Mouse (Mus musculus) myocyte (in vitro differentiated cells): ENCODE results near the gene Wdhd1.

Experiments
- E2F4 ChIP-seq: IDR thresholded peaks from one replicate; pipeline ENCODE4 v1.6.1; 2011; ENCODE audit warnings: mild to moderate bottlenecking, control low read depth, moderate library complexity; ENCODE audit not compliant: insufficient read depth
- MAX ChIP-seq: IDR thresholded peaks from one replicate; pipeline ENCODE4 v1.6.1; 2011; ENCODE audit warnings: low read depth, mild to moderate bottlenecking, control low read depth
- POLR2A ChIP-seq: IDR thresholded peaks from one replicate; pipeline ENCODE4 v1.6.1; 2011; ENCODE audit warnings: low read depth, mild to moderate bottlenecking, control low read depth, moderate library complexity; ENCODE audit not compliant: insufficient read length
- POLR2AphosphoS2 ChIP-seq: IDR thresholded peaks from one replicate; pipeline ENCODE4 v1.6.1; 2011; ENCODE audit warnings: low read depth, control low read depth; ENCODE audit not compliant: insufficient read length
- REST ChIP-seq: IDR thresholded peaks from one replicate; pipeline ENCODE4 v1.6.1; 2011; ENCODE audit warnings: mild to moderate bottlenecking, control low read depth, moderate library complexity; ENCODE audit not compliant: insufficient read depth, insufficient read length
- TCF12 ChIP-seq: IDR thresholded peaks from one replicate; pipeline ENCODE4 v1.6.1; 2011; ENCODE audit warnings: mild to moderate bottlenecking, control low read depth; ENCODE audit not compliant: poor library complexity, insufficient read depth, severe bottlenecking

- TF ChIP-seq POLR2A (no peak), TCF12 (no peak), E2F4 (no peak), POLR2AphosphoS2 (no peak), REST (no peak), MAX (no peak)
Observed at GRCm38 (mm10) chr14:47220231-47221025, 56.2 kb downstream of the Wdhd1 start.
